Mouse (Mus musculus) liver, adult 2 months (tissue): ENCODE data around the gene Cap1. TPM values are rescaled to one million over a fixed set of nuclear protein-coding genes. Genes with fewer than 3 reads are reported as not detected.
A peak's percentile ranks its signal among the peaks of the same experiment; 100 is the strongest.

ENCODE experiments used
- DNase-seq: peaks from one replicate; pipeline ENCODE4 v3.0.0-alpha.2; 2011; ENCODE audit warnings: low read depth, low spot score; ENCODE audit errors: extremely low read depth
- H3K27ac ChIP-seq: fragments of 200-500 bp; replicated peaks from 2 replicates; pipeline ENCODE4 v1.5.1; 2012; ENCODE audit warnings: low read depth, mild to moderate bottlenecking, control low read depth, inconsistent platforms, low read length; ENCODE audit not compliant: insufficient read depth
- H3K27me3 ChIP-seq: fragments of 200-500 bp; 2 replicates; pipeline ENCODE4 v1.6.1; 2012; ENCODE audit warnings: mild to moderate bottlenecking, moderate library complexity, low read length, inconsistent platforms; ENCODE audit not compliant: control insufficient read depth, insufficient read depth
- H3K36me3 ChIP-seq: fragments of 200-500 bp; 2 replicates; pipeline ENCODE4 v1.6.1; 2012; ENCODE audit warnings: low read length, inconsistent platforms; ENCODE audit not compliant: control insufficient read depth, insufficient read depth
- H3K4me1 ChIP-seq: fragments of 200-500 bp; 2 replicates; pipeline ENCODE4 v1.6.1; 2011; ENCODE audit warnings: low read length; ENCODE audit not compliant: control insufficient read depth, insufficient read depth
- H3K4me3 ChIP-seq: fragments of 200-500 bp; 2 replicates; pipeline ENCODE4 v1.5.1; 2011; ENCODE audit warnings: low read depth, mild to moderate bottlenecking, control low read depth, low read length, moderate library complexity; ENCODE audit not compliant: insufficient read depth
- H3K79me2 ChIP-seq: fragments of 200-500 bp; 2 replicates; pipeline ENCODE4 v1.6.1; 2012; ENCODE audit warnings: inconsistent platforms, mild to moderate bottlenecking, low read length, moderate library complexity; ENCODE audit not compliant: control insufficient read depth, insufficient read depth
- H3K9ac ChIP-seq: fragments of 200-500 bp; 2 replicates; pipeline ENCODE4 v1.6.1; 2012; ENCODE audit warnings: low read depth, mild to moderate bottlenecking, control low read depth, inconsistent platforms, low read length
- CTCF ChIP-seq: fragments of 200-500 bp; IDR thresholded peaks from 2 replicates; pipeline ENCODE4 v1.5.1; 2011; ENCODE audit warnings: low read depth, low read length, control low read depth
- POLR2A ChIP-seq: fragments of 200-500 bp; IDR thresholded peaks from 2 replicates; pipeline ENCODE4 v1.6.1; 2011; ENCODE audit warnings: low read length, control low read depth; ENCODE audit not compliant: insufficient read depth; ENCODE audit errors: extremely low read depth
- WGBS: fragments of 180-500 bp; shearing (Covaris S2); methylation state at CpG from one replicate; pipeline ENCODE4 v1.1.7; 2018; 5-methylcytosine and 5-hydroxymethylcytosine counted together
- polyA plus RNA-seq: library from polyadenylated mRNA; depleted of rRNA; stranded (reverse); fragments of >200 nt; gene quantifications from 2 replicates; pipeline ENCODE4 v1.2.3, GENCODE M21; 2012
- total RNA-seq: library from RNA; depleted of rRNA; stranded (reverse); fragments of >200 nt; gene quantifications from 2 replicates; pipeline ENCODE4 v1.2.3, GENCODE M21; 2014

Cap1 gene
- total and polyA plus RNA-seq, 2 experiments = 38.2 to 52.6 TPM

DNA sequence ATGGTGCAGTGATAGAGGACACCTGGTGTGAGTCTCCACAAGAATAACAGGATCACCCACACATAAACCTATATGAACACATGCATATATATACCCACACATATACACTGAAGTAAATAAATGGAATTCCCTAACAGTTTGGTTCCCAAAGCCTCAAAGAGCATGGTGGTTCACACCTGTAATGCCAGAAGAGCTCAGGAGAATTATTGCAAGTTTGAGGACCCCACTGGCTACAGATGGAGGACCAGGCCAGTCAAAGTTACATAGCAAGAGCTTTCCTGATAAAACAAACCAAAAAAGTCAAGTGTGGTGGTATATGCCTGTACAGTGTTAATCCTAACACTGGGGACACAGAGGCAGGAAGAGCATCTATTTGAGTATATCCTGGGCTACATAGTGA is 34.3 kb downstream of the Cap1 start:
- DNase-seq = no peak
- H3K9ac ChIP-seq = no peak overlapping the region
- no peak for TF ChIP-seq POLR2A
- no peak for TF ChIP-seq CTCF
- H3K27ac ChIP-seq = no peak overlapping the region
- H3K36me3 ChIP-seq = peaks cover 26% of the 10 kb centered on the region
- no peaks in the 10 kb centered on the region for H3K79me2 ChIP-seq
- no peaks in the 10 kb centered on the region for H3K4me1 ChIP-seq
- no peaks in the 10 kb centered on the region for H3K27me3 ChIP-seq
- H3K4me3 ChIP-seq = no peak overlapping the region

DNA sequence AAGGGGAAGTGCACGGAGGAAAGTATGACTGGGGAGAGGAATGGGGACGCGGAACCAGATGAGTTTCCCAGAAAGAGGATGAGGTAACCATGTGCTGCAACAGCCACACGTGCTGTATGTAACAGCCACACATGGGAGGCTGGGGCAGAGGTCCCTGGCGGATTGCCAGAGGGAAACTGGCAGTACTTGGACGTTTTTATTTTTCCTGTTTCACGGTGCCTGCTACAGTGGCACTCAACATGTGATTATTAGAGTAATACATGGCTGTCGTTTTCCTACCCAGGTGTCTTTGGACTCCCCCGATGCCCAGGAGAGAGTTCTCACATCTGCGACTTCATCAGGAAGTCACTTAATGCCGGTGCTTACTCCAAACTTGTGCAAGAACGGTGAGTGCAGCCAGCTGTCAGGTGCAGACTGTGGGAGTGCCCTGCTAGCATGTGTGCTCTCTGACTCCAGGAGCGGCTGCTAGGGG is 37.7 kb downstream of the Cap1 start:
- 45% methylated on average over 13 of the region's 13 CpGs for WGBS

GRCm38 (mm10) chr4:122838416-122838815 is 47.4 kb downstream of the Cap1 start:
- H3K4me1 ChIP-seq = peaks cover 4% of the 10 kb centered on the region; the same call in 1 of the 2 replicates

More for the DNA sequence above, 37.7 kb downstream of the Cap1 start:
- Histone ChIP-seq H3K4me3 (no peak overlapping the region), H3K79me2 (no peaks in the 10 kb centered on the region), H3K27me3 (no peaks in the 10 kb centered on the region), H3K9ac (no peak overlapping the region), H3K36me3 (peaks cover 6% of the 10 kb centered on the region; the same call in 1 of the 2 replicates), H3K27ac (no peak overlapping the region), H3K4me1 (no peaks in the 10 kb centered on the region)
- peak; percentile 30 for DNase-seq
- TF ChIP-seq POLR2A (no peak), CTCF (no peak)

DNA sequence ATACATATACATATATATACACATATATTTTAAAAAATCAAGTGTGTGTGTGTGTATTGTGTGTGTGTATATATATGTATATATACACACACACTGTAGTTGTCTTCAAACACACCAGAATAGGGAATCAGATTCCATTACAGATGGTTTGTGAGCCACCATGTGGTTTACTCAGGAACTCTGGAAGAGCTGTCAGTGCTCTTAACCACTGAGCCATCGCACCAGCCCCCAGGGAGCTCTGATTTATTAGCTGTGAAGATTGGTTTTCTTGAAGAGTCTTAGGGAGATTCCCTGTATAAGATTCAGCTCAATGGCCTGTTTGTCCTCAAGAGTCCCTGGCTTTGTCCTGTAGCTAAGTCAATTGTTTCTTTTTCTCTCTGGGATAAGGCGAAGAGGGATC is 47.9 kb downstream of the Cap1 start:
- TF ChIP-seq POLR2A = no peak
- no peak for TF ChIP-seq CTCF
- peaks cover 4% of the 10 kb centered on the region; the same call in 1 of the 2 replicates for H3K4me1 ChIP-seq
- H3K79me2 ChIP-seq = no peaks in the 10 kb centered on the region
- no peak overlapping the region for H3K9ac ChIP-seq
- H3K4me3 ChIP-seq = no peak overlapping the region
- 97% methylated on average over 2 of the region's 2 CpGs for WGBS
- no peak overlapping the region for H3K27ac ChIP-seq
- H3K36me3 ChIP-seq = peaks cover 3% of the 10 kb centered on the region; the same call in 1 of the 2 replicates
- DNase-seq = no peak
- H3K27me3 ChIP-seq = no peaks in the 10 kb centered on the region

More at GRCm38 (mm10) chr4:122838416-122838815, 47.4 kb downstream of the Cap1 start:
- TF ChIP-seq POLR2A (no peak), CTCF (no peak)
- no peak overlapping the region for H3K9ac ChIP-seq
- DNase-seq = no peak
- H3K4me3 ChIP-seq = no peak overlapping the region
- H3K27ac ChIP-seq = no peak overlapping the region
- H3K79me2 ChIP-seq = no peaks in the 10 kb centered on the region
- no peaks in the 10 kb centered on the region for H3K27me3 ChIP-seq
- peaks cover 3% of the 10 kb centered on the region; the same call in 1 of the 2 replicates for H3K36me3 ChIP-seq
- 62% methylated on average over 1 of the region's 1 CpGs for WGBS

GRCm38 (mm10) chr4:122837180-122837730 is 48.6 kb downstream of the Cap1 start:
- Histone ChIP-seq H3K36me3 (peaks cover 3% of the 10 kb centered on the region; the same call in 1 of the 2 replicates), H3K4me3 (no peak overlapping the region), H3K4me1 (peaks cover 4% of the 10 kb centered on the region; the same call in 1 of the 2 replicates), H3K9ac (no peak overlapping the region), H3K79me2 (no peaks in the 10 kb centered on the region), H3K27ac (no peak overlapping the region), H3K27me3 (no peaks in the 10 kb centered on the region)
- DNase-seq = no peak
- WGBS = 78% methylated on average over 6 of the region's 6 CpGs
- TF ChIP-seq CTCF (no peak), POLR2A (no peak)

- H3K79me2 ChIP-seq = no peaks in the 10 kb centered on the region
- no peak overlapping the region for H3K27ac ChIP-seq
- H3K4me1 ChIP-seq = peaks cover 4% of the 10 kb centered on the region; the same call in 1 of the 2 replicates
- TF ChIP-seq POLR2A (no peak), CTCF (no peak)
- 2% methylated on average over 7 of the region's 7 CpGs for WGBS
- no peaks in the 10 kb centered on the region for H3K27me3 ChIP-seq
- peak overlapping the region; percentile 81 for H3K9ac ChIP-seq
- peak overlapping the region; percentile 92 for H3K4me3 ChIP-seq
- DNase-seq = no peak
- no peaks in the 10 kb centered on the region for H3K36me3 ChIP-seq
Measured at GRCm38 (mm10) chr4:122836403-122836775, 49.5 kb downstream of the Cap1 start.
